In the genomic region with DNA sequence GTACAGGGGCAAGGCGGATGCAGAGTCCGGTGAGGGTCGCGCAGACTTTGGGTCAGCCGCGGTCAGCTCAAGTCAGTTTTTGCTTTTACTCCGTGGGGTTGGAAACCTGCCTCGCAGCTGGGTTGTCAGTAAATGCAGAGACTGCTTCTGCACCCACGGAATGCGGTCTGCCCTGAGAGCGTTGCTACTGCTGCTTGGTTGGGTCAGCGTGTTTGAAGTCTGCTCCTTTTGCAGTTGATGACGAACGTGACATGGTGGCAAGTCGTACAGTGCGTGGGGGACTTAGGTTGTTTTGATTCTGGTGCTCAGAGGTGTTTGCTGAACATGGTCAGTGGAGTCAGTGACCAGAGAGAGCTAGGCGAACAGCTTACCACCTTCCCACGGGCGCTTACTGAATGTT, we compare ENCODE assay signal across 8 mouse cellular contexts. TPM values are rescaled to one million over a fixed set of nuclear protein-coding genes. Genes with fewer than 3 reads are reported as not detected.
DNase-seq lines count a peak whose midpoint lies in the region; ATAC-seq and TF ChIP-seq lines count a peak whose summit lies in the region.

No protein-coding gene starts in this region.

- no peak for DNase-seq in heart, postnatal 25 days (ENCODE audit: low spot score)
- DNase-seq in ES-E14 (ENCODE audit: low read depth, low spot score), result peak; percentile 12
- DNase-seq in ovary, adult 18-20 months (ENCODE audit: low spot score), result no peak
- DNase-seq in left cerebral cortex, postnatal 4 days, result no peak
- DNase-seq in layer of hippocampus, adult 11-12 months (ENCODE audit: low spot score), result no peak

- no peaks in the 10 kb centered on the region for H3K27me3 ChIP-seq in heart, embryonic 13.5 days (replicated peaks)
- H3K27me3 ChIP-seq in forebrain, embryonic 12.5 days, result no peaks in the 10 kb centered on the region
- no peaks in the 10 kb centered on the region for H3K27me3 ChIP-seq in liver, embryonic 16.5 days (ENCODE audit: control insufficient read depth, insufficient read depth, low read depth, low read length)

- no peaks in the 10 kb centered on the region for H3K9me3 ChIP-seq in heart, embryonic 13.5 days
- no peaks in the 10 kb centered on the region for H3K9me3 ChIP-seq in ES-E14 (ENCODE audit: control insufficient read depth, insufficient read depth, low read depth, low read length)
- no peaks in the 10 kb centered on the region for H3K9me3 ChIP-seq in forebrain, embryonic 12.5 days
- no peaks in the 10 kb centered on the region for H3K9me3 ChIP-seq in liver, embryonic 16.5 days (replicated peaks; ENCODE audit: control insufficient read depth, low read length)

- H3K9ac ChIP-seq in heart, embryonic 13.5 days, result peak overlapping the region; percentile 97
- peak overlapping the region; percentile 93 for H3K9ac ChIP-seq in ES-E14 (ENCODE audit: insufficient read depth, low read depth, low read length, poor library complexity, severe bottlenecking)
- peak overlapping the region; percentile 87 for H3K9ac ChIP-seq in forebrain, embryonic 12.5 days
- peak overlapping the region; percentile 91 for H3K9ac ChIP-seq in liver, embryonic 16.5 days (ENCODE audit: low read depth, low read length)

- WGBS in heart, embryonic 13.5 days, result 3% methylated on average over 19 of the region's 19 CpGs
- 6% methylated on average over 19 of the region's 19 CpGs for WGBS in forebrain, embryonic 12.5 days
- WGBS in liver, embryonic 16.5 days (ENCODE audit: insufficient replicate concordance), result 2% methylated on average over 19 of the region's 19 CpGs

- peaks cover 15% of the 10 kb centered on the region for H3K36me3 ChIP-seq in heart, embryonic 13.5 days
- no peaks in the 10 kb centered on the region; the same call in 1 of the 2 replicates for H3K36me3 ChIP-seq in ES-E14 (ENCODE audit: control insufficient read depth, insufficient read depth, low read length, poor library complexity, severe bottlenecking)
- H3K36me3 ChIP-seq in forebrain, embryonic 12.5 days (replicated peaks), result peaks cover 5% of the 10 kb centered on the region; the same call in 1 of the 2 replicates
- H3K36me3 ChIP-seq in liver, embryonic 16.5 days (ENCODE audit: control insufficient read depth, insufficient read depth), result peaks cover 2% of the 10 kb centered on the region; the same call in 1 of the 2 replicates

- peak; percentile 27; the same call in 1 of the 2 replicates for ATAC-seq in heart, embryonic 13.5 days (ENCODE audit: extremely low read depth, insufficient number of reproducible peaks, low FRiP score, low TSS enrichment)
- ATAC-seq in forebrain, embryonic 12.5 days (ENCODE audit: low FRiP score), result peak; percentile 30; the same call in 1 of the 2 replicates
- peak; percentile 4; the same call in 1 of the 2 replicates for ATAC-seq in liver, embryonic 16.5 days (ENCODE audit: low read depth)

- peaks cover 32% of the 10 kb centered on the region for H3K4me1 ChIP-seq in heart, embryonic 13.5 days
- peaks cover 2 to 8% of the 10 kb centered on the region in 2 experiments; a peak in 2 of 4 replicates for H3K4me1 ChIP-seq in ES-E14 (ENCODE audit: control insufficient read depth in 2 of 2, insufficient read depth in 2 of 2, low read length in 2 of 2, poor library complexity in 1 of 2)
- peaks cover 13% of the 10 kb centered on the region for H3K4me1 ChIP-seq in forebrain, embryonic 12.5 days
- peaks cover 22% of the 10 kb centered on the region for H3K4me1 ChIP-seq in liver, embryonic 16.5 days (ENCODE audit: control insufficient read depth, low read depth, low read length)

- peak overlapping the region; percentile 76 for H3K27ac ChIP-seq in heart, embryonic 13.5 days (replicated peaks)
- H3K27ac ChIP-seq in ES-E14 (ENCODE audit: insufficient read depth, low read depth, low read length, poor library complexity, severe bottlenecking), result no peak overlapping the region; the same call in 1 of the 2 replicates
- H3K27ac ChIP-seq in forebrain, embryonic 12.5 days, result peak overlapping the region; percentile 67
- peak overlapping the region; percentile 75 for H3K27ac ChIP-seq in liver, embryonic 16.5 days (ENCODE audit: low read length)

- H3K4me3 ChIP-seq in heart, embryonic 13.5 days, result peak overlapping the region; percentile 97
- H3K4me3 ChIP-seq in ES-E14 (ENCODE audit: insufficient read depth in 1 of 2, low read depth in 1 of 2, low read length in 2 of 2, poor library complexity in 1 of 2, severe bottlenecking in 1 of 2), result peak overlapping the region; percentile 95 to 97
- H3K4me3 ChIP-seq in forebrain, embryonic 12.5 days (replicated peaks), result peak overlapping the region; percentile 92
- H3K4me3 ChIP-seq in liver, embryonic 16.5 days (ENCODE audit: low read depth, low read length), result peak overlapping the region; percentile 93

- H3K4me2 ChIP-seq in heart, embryonic 13.5 days, result peak overlapping the region; percentile 91
- H3K4me2 ChIP-seq in forebrain, embryonic 12.5 days, result peak overlapping the region; percentile 87
- peak overlapping the region; percentile 78 for H3K4me2 ChIP-seq in liver, embryonic 16.5 days (ENCODE audit: low read depth, low read length)

- intact Hi-C loops in heart, postnatal 25 days (cut with DNase I), result loop anchor here (5.0 kb wide), 3 partner anchors 40 to 90 kb away; partner anchors contain the start of genes Chfr and Pgam5
- intact Hi-C loops in left cerebral cortex, postnatal 4 days (cut with DNase I), result no loop called here

- in situ Hi-C loops in ES-E14 (cut with MboI; ENCODE audit: low sequenced_read_pairs in 2 of 2, unreplicated experiment in 2 of 2), result no loop called here

TF ChIP-seq in ES-E14, 5 proteins besides CTCF, POLR2A, EP300 and RAD21:
- no peak for TF ChIP-seq CHD2 (IDR thresholded peaks at IDR 0.05; ENCODE audit: low read depth, low read length)
- TF ChIP-seq MAFK (IDR thresholded peaks at IDR 0.05; ENCODE audit: insufficient read depth, low read depth, low read length), result no peak
- no peak for TF ChIP-seq HCFC1 (IDR thresholded peaks at IDR 0.05; ENCODE audit: borderline replicate concordance, insufficient read depth, low read length)
- no peak for TF ChIP-seq ZNF384 (IDR thresholded peaks at IDR 0.05; ENCODE audit: low read depth, low read length)
- no peak for TF ChIP-seq ZC3H11A (IDR thresholded peaks at IDR 0.05; ENCODE audit: borderline replicate concordance, low read depth, low read length)

RNA-seq across cellular contexts. Expression of gene Golga3, which starts 0.5 kb away (rescaled TPM):
- polyA plus RNA-seq in heart, embryonic 13.5 days (2015; fragmentation: Nextera tagmentation; extraction: Ambion mirVana), result 15.1 and 15.6 TPM in 2 replicates
- total RNA-seq in heart, postnatal 25 days (2021), result 10 to 100 TPM; 46.2 to 47.0 TPM
- total RNA-seq in ES-E14 (2012; rRNA removed), result 20.8 and 24.3 TPM in 2 replicates
- 23.0 and 24.6 TPM in 2 replicates for polyA plus RNA-seq in forebrain, embryonic 12.5 days (2016; fragmentation: Nextera tagmentation; extraction: Ambion mirVana)
- polyA plus RNA-seq in liver, embryonic 16.5 days (2015; fragmentation: Nextera tagmentation; extraction: Ambion mirVana), result 7.6 and 8.2 TPM in 2 replicates
- total RNA-seq in left cerebral cortex, postnatal 4 days (2021), result 10 to 100 TPM; 50.4 to 52.3 TPM

RNA-seq across cellular contexts. Expression of gene Chfr, which starts 41.4 kb away (rescaled TPM):
- polyA plus RNA-seq in heart, embryonic 13.5 days (2015; fragmentation: Nextera tagmentation; extraction: Ambion mirVana), result 25.8 and 29.9 TPM in 2 replicates
- 10 to 100 TPM; 14.8 to 17.1 TPM for total RNA-seq in heart, postnatal 25 days (2021)
- 32.7 and 40.2 TPM in 2 replicates for total RNA-seq in ES-E14 (2012; rRNA removed)
- 79.2 and 81.8 TPM in 2 replicates for polyA plus RNA-seq in forebrain, embryonic 12.5 days (2016; fragmentation: Nextera tagmentation; extraction: Ambion mirVana)
- 18.0 and 19.0 TPM in 2 replicates for polyA plus RNA-seq in liver, embryonic 16.5 days (2015; fragmentation: Nextera tagmentation; extraction: Ambion mirVana)
- 10 to 100 TPM; 86.1 to 92.9 TPM for total RNA-seq in left cerebral cortex, postnatal 4 days (2021)

RNA-seq across cellular contexts. Expression of gene Ankle2, which starts 53.8 kb away (rescaled TPM):
- 16.1 and 16.3 TPM in 2 replicates for polyA plus RNA-seq in heart, embryonic 13.5 days (2015; fragmentation: Nextera tagmentation; extraction: Ambion mirVana)
- total RNA-seq in heart, postnatal 25 days (2021), result 10 to 100 TPM; 25.8 to 29.3 TPM
- total RNA-seq in ES-E14 (2012; rRNA removed), result 83.3 and 134 TPM in 2 replicates
- polyA plus RNA-seq in forebrain, embryonic 12.5 days (2016; fragmentation: Nextera tagmentation; extraction: Ambion mirVana), result 37.3 and 39.0 TPM in 2 replicates
- 9.9 and 12.3 TPM in 2 replicates for polyA plus RNA-seq in liver, embryonic 16.5 days (2015; fragmentation: Nextera tagmentation; extraction: Ambion mirVana)
- 10 to 100 TPM; 34.2 to 38.6 TPM for total RNA-seq in left cerebral cortex, postnatal 4 days (2021)
